ENCODE assay signal across 15 mouse cellular contexts in the genomic region with DNA sequence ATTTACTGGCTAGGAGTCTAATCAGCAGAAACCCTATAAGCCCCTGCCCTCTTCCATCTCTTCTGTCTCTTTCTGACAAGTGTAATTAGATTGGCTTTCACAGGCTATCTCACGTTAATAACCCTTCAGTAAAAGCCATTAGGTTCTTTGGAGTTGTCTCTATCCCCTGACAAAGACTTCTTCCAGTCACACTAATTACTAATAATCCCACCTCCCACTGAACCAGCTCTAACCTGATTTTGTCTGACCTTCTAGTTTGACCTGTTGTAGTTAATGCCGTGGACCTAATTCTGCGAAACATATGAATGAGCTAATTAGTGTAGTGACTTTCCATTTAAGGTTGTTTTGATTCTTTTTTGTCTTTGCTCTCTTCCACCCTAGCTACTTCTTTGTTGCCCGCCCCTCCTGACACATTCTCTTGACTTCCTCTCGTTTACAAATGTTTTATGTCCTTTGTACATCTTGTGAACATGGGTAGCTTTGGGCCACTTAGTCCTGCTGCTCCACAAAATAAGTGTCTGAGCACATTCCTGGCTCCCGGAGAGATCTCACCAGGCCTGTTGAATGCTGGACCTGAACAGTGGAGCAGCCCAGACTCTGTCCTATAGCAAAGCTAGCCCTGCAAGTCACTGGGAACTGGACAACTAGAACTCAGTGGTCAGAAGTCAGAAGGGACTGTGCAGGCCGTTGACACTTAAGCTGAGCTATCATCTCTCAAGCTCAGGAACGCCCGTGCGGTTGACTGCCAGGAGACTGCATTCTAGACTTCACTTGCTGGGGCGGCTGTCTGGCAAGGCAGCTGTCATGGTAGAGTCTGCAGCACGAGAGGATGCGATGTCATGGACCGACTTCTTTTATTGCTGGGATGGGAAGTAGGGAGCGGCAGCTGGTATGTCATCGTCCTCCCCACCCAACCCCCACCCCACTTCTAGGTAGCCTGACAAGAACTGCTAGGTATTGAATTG. TPM values are rescaled to one million over a fixed set of nuclear protein-coding genes. Genes with fewer than 3 reads are reported as not detected.
DNase-seq lines count a peak whose midpoint lies in the region; ATAC-seq lines count a peak whose summit lies in the region.
"Had no signal": no experiment of that assay in that cellular context is flagged by ENCODE, and none has a peak within 500 bp of the region (broad histone marks: within the 10 kb centered on the region; RNA-seq: fewer than 3 reads in every experiment).

No protein-coding gene starts in this region.

- peaks cover 33% of the 10 kb centered on the region for H3K27me3 ChIP-seq in midbrain, embryonic 10.5 days (ENCODE audit: low read depth, poor library complexity, severe bottlenecking)
- no peaks in the 10 kb centered on the region for H3K27me3 ChIP-seq in midbrain, embryonic 11.5 days (ENCODE audit: control insufficient read depth, insufficient read depth, low read length)
- no peaks in the 10 kb centered on the region for H3K27me3 ChIP-seq in embryonic facial prominence, embryonic 14.5 days (replicated peaks; ENCODE audit: control insufficient read depth, insufficient read depth, low read length)
- H3K27me3 ChIP-seq: embryonic facial prominence, embryonic 13.5 days had no signal

- H3K4me3 ChIP-seq in midbrain, embryonic 10.5 days = no peak overlapping the region
- no peak overlapping the region for H3K4me3 ChIP-seq in midbrain, embryonic 11.5 days (ENCODE audit: low read depth, low read length)
- no peak overlapping the region for H3K4me3 ChIP-seq in embryonic facial prominence, embryonic 14.5 days (ENCODE audit: low read depth, low read length)
- H3K4me3 ChIP-seq: embryonic facial prominence, embryonic 13.5 days had no signal

- H3K4me1 ChIP-seq in midbrain, embryonic 10.5 days = peaks cover 55% of the 10 kb centered on the region
- peaks cover 26% of the 10 kb centered on the region for H3K4me1 ChIP-seq in midbrain, embryonic 11.5 days (ENCODE audit: control insufficient read depth, insufficient read depth, low read length)
- H3K4me1 ChIP-seq in embryonic facial prominence, embryonic 14.5 days (ENCODE audit: control insufficient read depth, insufficient read depth, low read length) = peaks cover 14% of the 10 kb centered on the region

- no peaks in the 10 kb centered on the region for H3K9me3 ChIP-seq in midbrain, embryonic 10.5 days (replicated peaks)
- H3K9me3 ChIP-seq in midbrain, embryonic 11.5 days (ENCODE audit: control insufficient read depth, low read length) = no peaks in the 10 kb centered on the region
- no peaks in the 10 kb centered on the region for H3K9me3 ChIP-seq in embryonic facial prominence, embryonic 14.5 days (ENCODE audit: control insufficient read depth, low read length)
- H3K9me3 ChIP-seq: embryonic facial prominence, embryonic 13.5 days had no signal

- 56% methylated on average over 16 of the region's 16 CpGs for WGBS in midbrain, embryonic 10.5 days
- WGBS in midbrain, embryonic 11.5 days = 51% methylated on average over 16 of the region's 16 CpGs
- 54% methylated on average over 16 of the region's 16 CpGs for WGBS in embryonic facial prominence, embryonic 14.5 days

- no peak overlapping the region for H3K4me2 ChIP-seq in midbrain, embryonic 11.5 days
- no peak overlapping the region for H3K4me2 ChIP-seq in embryonic facial prominence, embryonic 14.5 days (ENCODE audit: low read depth, low read length)
- H3K4me2 ChIP-seq: embryonic facial prominence, embryonic 13.5 days had no signal

- ATAC-seq in midbrain, embryonic 11.5 days (ENCODE audit: low FRiP score) = no peak
- ATAC-seq in embryonic facial prominence, embryonic 14.5 days (ENCODE audit: low read depth) = peak; percentile 45
- ATAC-seq: inflammation-experienced regulatory T-cells, adult 6 months had no signal

- no peak overlapping the region for H3K9ac ChIP-seq in midbrain, embryonic 11.5 days (ENCODE audit: low read length)
- H3K9ac ChIP-seq in embryonic facial prominence, embryonic 14.5 days (ENCODE audit: low read depth, low read length) = no peak overlapping the region
- H3K9ac ChIP-seq: embryonic facial prominence, embryonic 13.5 days had no signal

- DNase-seq in gastrocnemius, adult 18-20 months (ENCODE audit: low spot score) = peak; percentile 66
- no peak for DNase-seq in gastrocnemius, postnatal 4 days (ENCODE audit: low spot score in 2 of 2)
- DNase-seq in midbrain, embryonic 10.5 days (ENCODE audit: low spot score) = no peak
- no peak for DNase-seq in midbrain, embryonic 11.5 days (ENCODE audit: low spot score, missing footprints)
- peak; percentile 70 for DNase-seq in embryonic facial prominence, embryonic 14.5 days (ENCODE audit: low spot score)
- DNase-seq in naive thymus-derived CD4-positive, alpha-beta T cell, adult 2 months (ENCODE audit: low read depth) = peak; percentile 47
- no peak for DNase-seq in cerebellum, adult 11 months
- no peak for DNase-seq in frontal cortex, postnatal 14 days (ENCODE audit: low spot score in 2 of 2)
- DNase-seq: adrenal gland, postnatal 36 days; cerebellum, adult 9-10 months; liver; lung, postnatal 10 days; midbrain, embryonic 14.5 days had no signal

- H3K27ac ChIP-seq in midbrain, embryonic 10.5 days (replicated peaks) = 0 out of 2 replicates have a peak overlapping the region, but pooled peaks have one; percentile 9
- no peak overlapping the region for H3K27ac ChIP-seq in midbrain, embryonic 11.5 days (ENCODE audit: low read depth, low read length)
- H3K27ac ChIP-seq in embryonic facial prominence, embryonic 14.5 days (replicated peaks; ENCODE audit: low read depth, low read length) = no peak overlapping the region
- H3K27ac ChIP-seq: embryonic facial prominence, embryonic 13.5 days had no signal

- peaks cover 12% of the 10 kb centered on the region for H3K36me3 ChIP-seq in midbrain, embryonic 10.5 days
- H3K36me3 ChIP-seq in midbrain, embryonic 11.5 days (ENCODE audit: control insufficient read depth, insufficient read depth, low read length) = no peaks in the 10 kb centered on the region
- H3K36me3 ChIP-seq in embryonic facial prominence, embryonic 14.5 days (ENCODE audit: control insufficient read depth, insufficient read depth, low read length) = peaks cover 12% of the 10 kb centered on the region

RNA-seq across cellular contexts. Expression of a gene that starts 47.2 kb away (rescaled TPM):
- total RNA-seq in gastrocnemius, adult 18-20 months (2021) = 10 to 100 TPM; 49.7 to 59.3 TPM
- 10 to 100 TPM; 71.0 to 72.9 TPM for total RNA-seq in gastrocnemius, postnatal 4 days (2021)
- polyA plus RNA-seq in midbrain, embryonic 10.5 days (2016; fragmentation: Nextera tagmentation; extraction: Ambion mirVana) = 74.7 and 86.0 TPM in 2 replicates
- 72.8 and 75.4 TPM in 2 replicates for polyA plus RNA-seq in midbrain, embryonic 11.5 days (2014; fragmentation: Nextera tagmentation; extraction: Ambion mirVana)
- polyA plus RNA-seq in embryonic facial prominence, embryonic 14.5 days (2014; fragmentation: Nextera tagmentation; extraction: Ambion mirVana) = 35.0 and 41.8 TPM in 2 replicates

Comparison
In these comparisons a context has a peak if more than half of its experiments do, and no peak if none do; other contexts are left out.
1. DNase-seq: peak in gastrocnemius, adult 18-20 months (single experiment), embryonic facial prominence, embryonic 14.5 days (single experiment) and naive thymus-derived CD4-positive, alpha-beta T cell, adult 2 months (single experiment); none in gastrocnemius, postnatal 4 days (0 of 2), midbrain, embryonic 10.5 days (single experiment), midbrain, embryonic 11.5 days (single experiment), cerebellum, adult 11 months (single experiment) and frontal cortex, postnatal 14 days (0 of 2).